Mouse (Mus musculus): ENCODE results near the gene H2afx. TPM values are rescaled to one million over a fixed set of nuclear protein-coding genes. Genes with fewer than 3 reads are reported as not detected.
"Not testable (repeated sequence)": the region's sequence is repeated elsewhere in the genome, so short reads cannot be mapped to it uniquely, and the experiment has no call there.

H2afx gene
- polyA plus RNA-seq, 1 experiment from 2014 or later: 226 TPM

GRCm38 (mm10) chr9:44327926-44328325 lies 6.6 kb upstream of the H2afx start:
- peak overlapping the region; percentile 88; the same call in 1 of the 2 replicates for H3K9ac ChIP-seq
- ATAC-seq (ENCODE audit: insufficient read depth): no peak
- peak overlapping the region; percentile 81 for H3K4me3 ChIP-seq (replicated peaks)
- H3K9me3 ChIP-seq (replicated peaks): no peaks in the 10 kb centered on the region
- H3K4me2 ChIP-seq: peak overlapping the region; percentile 91
- H3K27ac ChIP-seq (replicated peaks): peak overlapping the region; percentile 88
- H3K36me3 ChIP-seq (replicated peaks): peaks cover 44% of the 10 kb centered on the region
- H3K27me3 ChIP-seq: no peaks in the 10 kb centered on the region
- WGBS (ENCODE audit: insufficient replicate concordance): 88% methylated on average over 5 of the region's 5 CpGs
- peaks cover 39% of the 10 kb centered on the region for H3K4me1 ChIP-seq (replicated peaks)

- WGBS (ENCODE audit: insufficient replicate concordance): 83% methylated on average over 6 of the region's 6 CpGs
- no peak for ATAC-seq (ENCODE audit: insufficient read depth)
- no peak overlapping the region for H3K9ac ChIP-seq
Measured at GRCm38 (mm10) chr9:44330736-44331135, 3.8 kb upstream of the H2afx start.

GRCm38 (mm10) chr9:44332918-44333638 lies 1.4 kb upstream of the H2afx start:
- peak overlapping the region; percentile 48 for H3K4me3 ChIP-seq (replicated peaks)

More at GRCm38 (mm10) chr9:44330736-44331135, 3.8 kb upstream of the H2afx start:
- H3K27ac ChIP-seq (replicated peaks): 0 out of 2 replicates have a peak overlapping the region, but pooled peaks have one; percentile 26
- H3K4me2 ChIP-seq: no peak overlapping the region
- no peak overlapping the region for H3K4me3 ChIP-seq (replicated peaks)
- H3K9me3 ChIP-seq (replicated peaks): no peaks in the 10 kb centered on the region
- peaks cover 55% of the 10 kb centered on the region for H3K36me3 ChIP-seq (replicated peaks)
- peaks cover 37% of the 10 kb centered on the region for H3K4me1 ChIP-seq (replicated peaks)
- no peaks in the 10 kb centered on the region for H3K27me3 ChIP-seq

GRCm38 (mm10) chr9:44335331-44336092 lies 1.0 kb downstream of the H2afx start:
- H3K36me3 ChIP-seq (replicated peaks): peaks cover 81% of the 10 kb centered on the region
- no peaks in the 10 kb centered on the region for H3K27me3 ChIP-seq
- peak overlapping the region; percentile 82 for H3K4me2 ChIP-seq
- H3K9me3 ChIP-seq (replicated peaks): no peaks in the 10 kb centered on the region
- WGBS (ENCODE audit: insufficient replicate concordance): under 1% methylated on average over 50 of the region's 50 CpGs
- H3K4me3 ChIP-seq (replicated peaks): peak overlapping the region; percentile 81
- ATAC-seq (ENCODE audit: insufficient read depth): peak; percentile 9; the same call in 1 of the 2 replicates
- peak overlapping the region; percentile 96 for H3K9ac ChIP-seq
- peak overlapping the region; percentile 100 for H3K27ac ChIP-seq (replicated peaks)
- H3K4me1 ChIP-seq (replicated peaks): peaks cover 44% of the 10 kb centered on the region

More at GRCm38 (mm10) chr9:44332918-44333638, 1.4 kb upstream of the H2afx start:
- Histone ChIP-seq H3K4me2 (peak overlapping the region; percentile 60), H3K27ac (replicated peaks) (peak overlapping the region; percentile 83), H3K36me3 (replicated peaks) (peaks cover 79% of the 10 kb centered on the region), H3K27me3 (no peaks in the 10 kb centered on the region), H3K4me1 (replicated peaks) (peaks cover 32% of the 10 kb centered on the region), H3K9me3 (replicated peaks) (no peaks in the 10 kb centered on the region), H3K9ac (peak overlapping the region; percentile 16)
- 92% methylated on average over 13 of the region's 13 CpGs for WGBS (ENCODE audit: insufficient replicate concordance)
- no peak for ATAC-seq (ENCODE audit: insufficient read depth)

- 0% methylated on average over 5 of the region's 5 CpGs for WGBS (ENCODE audit: insufficient replicate concordance)
- no peaks in the 10 kb centered on the region for H3K27me3 ChIP-seq
- peak overlapping the region; percentile 100 for H3K27ac ChIP-seq (replicated peaks)
- peaks cover 44% of the 10 kb centered on the region for H3K4me1 ChIP-seq (replicated peaks)
- H3K9me3 ChIP-seq (replicated peaks): no peaks in the 10 kb centered on the region
- no peak for ATAC-seq (ENCODE audit: insufficient read depth)
- peaks cover 81% of the 10 kb centered on the region for H3K36me3 ChIP-seq (replicated peaks)
- H3K4me3 ChIP-seq (replicated peaks): peak overlapping the region; percentile 81
- peak overlapping the region; percentile 82 for H3K4me2 ChIP-seq
- peak overlapping the region; percentile 96 for H3K9ac ChIP-seq
Measured at GRCm38 (mm10) chr9:44336093-44336406, 1.6 kb downstream of the H2afx start.

- Histone ChIP-seq H3K36me3 (replicated peaks) (peaks cover 81% of the 10 kb centered on the region), H3K9ac (peak overlapping the region; percentile 96), H3K4me2 (peak overlapping the region; percentile 82), H3K27ac (replicated peaks) (peak overlapping the region; percentile 100), H3K4me3 (replicated peaks) (peak overlapping the region; percentile 81), H3K4me1 (replicated peaks) (peaks cover 44% of the 10 kb centered on the region)
- not testable (repeated sequence) for H3K9me3 ChIP-seq (replicated peaks); ATAC-seq (ENCODE audit: insufficient read depth); H3K27me3 ChIP-seq
- WGBS (ENCODE audit: insufficient replicate concordance): 34% methylated on average over 4 of the region's 4 CpGs
Measured at GRCm38 (mm10) chr9:44336513-44336912, 2.0 kb downstream of the H2afx start.

GRCm38 (mm10) chr9:44336964-44337363 lies 2.5 kb downstream of the H2afx start:
- Histone ChIP-seq H3K36me3 (replicated peaks) (peaks cover 81% of the 10 kb centered on the region), H3K4me1 (replicated peaks) (peaks cover 44% of the 10 kb centered on the region), H3K9ac (peak overlapping the region; percentile 96), H3K27ac (replicated peaks) (peak overlapping the region; percentile 100), H3K9me3 (replicated peaks) (no peaks in the 10 kb centered on the region), H3K4me3 (replicated peaks) (peak overlapping the region; percentile 81), H3K4me2 (peak overlapping the region; percentile 82), H3K27me3 (no peaks in the 10 kb centered on the region)
- WGBS (ENCODE audit: insufficient replicate concordance): 49% methylated on average over 3 of the region's 3 CpGs
- ATAC-seq (ENCODE audit: insufficient read depth): no peak

- 75% methylated on average over 9 of the region's 9 CpGs for WGBS (ENCODE audit: insufficient replicate concordance)
- no peaks in the 10 kb centered on the region for H3K9me3 ChIP-seq (replicated peaks)
- H3K4me3 ChIP-seq (replicated peaks): peak overlapping the region; percentile 81
- ATAC-seq (ENCODE audit: insufficient read depth): no peak
- peak overlapping the region; percentile 82 for H3K4me2 ChIP-seq
- H3K27me3 ChIP-seq: no peaks in the 10 kb centered on the region
- peak overlapping the region; percentile 100 for H3K27ac ChIP-seq (replicated peaks)
- peaks cover 76% of the 10 kb centered on the region for H3K36me3 ChIP-seq (replicated peaks)
- H3K4me1 ChIP-seq (replicated peaks): peaks cover 48% of the 10 kb centered on the region
- H3K9ac ChIP-seq: peak overlapping the region; percentile 96
Measured at GRCm38 (mm10) chr9:44337436-44338169, 3.1 kb downstream of the H2afx start.

- Histone ChIP-seq H3K9ac (peak overlapping the region; percentile 96), H3K4me2 (peak overlapping the region; percentile 82), H3K4me3 (replicated peaks) (peak overlapping the region; percentile 81), H3K27me3 (no peaks in the 10 kb centered on the region), H3K36me3 (replicated peaks) (peaks cover 66% of the 10 kb centered on the region), H3K4me1 (replicated peaks) (peaks cover 45% of the 10 kb centered on the region), H3K27ac (replicated peaks) (peak overlapping the region; percentile 100), H3K9me3 (replicated peaks) (no peaks in the 10 kb centered on the region)
- ATAC-seq (ENCODE audit: insufficient read depth): no peak
- WGBS (ENCODE audit: insufficient replicate concordance): 70% methylated on average over 5 of the region's 5 CpGs
Measured at GRCm38 (mm10) chr9:44338574-44338973, 4.1 kb downstream of the H2afx start.

- H3K4me1 ChIP-seq (replicated peaks): peaks cover 57% of the 10 kb centered on the region
- H3K36me3 ChIP-seq (replicated peaks): peaks cover 62% of the 10 kb centered on the region
- ATAC-seq (ENCODE audit: insufficient read depth): no peak
- H3K9ac ChIP-seq: peak overlapping the region; percentile 96
- H3K9me3 ChIP-seq (replicated peaks): no peaks in the 10 kb centered on the region
- peak overlapping the region; percentile 82 for H3K4me2 ChIP-seq
- H3K27ac ChIP-seq (replicated peaks): peak overlapping the region; percentile 100
- H3K4me3 ChIP-seq (replicated peaks): peak overlapping the region; percentile 81
- WGBS (ENCODE audit: insufficient replicate concordance): 53% methylated on average over 5 of the region's 5 CpGs
- H3K27me3 ChIP-seq: no peaks in the 10 kb centered on the region
Measured at GRCm38 (mm10) chr9:44341487-44341886, 7.0 kb downstream of the H2afx start.

Data from liver, embryonic 15.5 days (tissue).